Mouse (Mus musculus) urinary bladder, postnatal 14 days (tissue): Measurements from ENCODE around the gene Ccdc114.

Experiments used
- DNase-seq: peaks from one replicate; pipeline ENCODE4 v3.0.0; 2021; ENCODE audit warnings: low spot score

Gene Ccdc114

DNA sequence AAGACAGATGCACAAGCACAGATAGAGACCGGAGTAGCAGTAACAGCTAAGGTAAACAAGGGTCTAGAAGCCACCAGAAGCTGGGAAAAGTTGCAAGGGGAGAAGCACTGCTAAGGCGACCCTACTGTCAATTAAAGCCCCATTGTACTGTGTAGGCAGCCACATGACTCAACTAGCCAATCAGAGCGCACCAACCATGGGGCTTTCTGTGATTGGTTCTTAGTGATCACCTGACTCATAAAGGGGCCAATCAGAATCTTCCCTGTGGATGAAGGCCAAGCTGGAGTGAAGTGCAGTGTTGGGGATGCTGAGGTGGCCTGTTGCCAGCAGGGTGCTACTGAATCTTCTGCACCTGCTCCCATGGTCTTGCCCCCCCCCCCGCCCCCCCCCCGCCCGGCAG lies 63.0 kb downstream of the Ccdc114 start:
- DNase-seq = no peak

DNA sequence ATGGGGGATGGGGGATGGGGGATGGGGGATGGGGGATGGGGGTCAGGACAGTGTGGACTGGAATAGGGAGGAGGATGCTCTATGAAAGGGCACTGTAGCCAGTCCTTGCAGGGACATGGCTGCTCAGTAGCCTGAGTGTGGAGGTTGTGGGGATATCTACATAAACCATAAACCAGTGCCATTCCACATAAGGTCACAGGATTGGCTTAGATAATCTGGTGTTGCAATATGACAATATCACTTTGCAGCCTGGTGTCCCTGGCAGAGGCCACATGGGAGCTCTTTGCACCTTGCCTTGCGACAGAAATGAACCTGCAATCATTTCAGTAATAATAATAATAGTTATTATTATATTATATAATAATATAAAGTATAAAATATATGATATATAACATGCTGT lies 64.5 kb downstream of the Ccdc114 start:
- no peak for DNase-seq

DNA sequence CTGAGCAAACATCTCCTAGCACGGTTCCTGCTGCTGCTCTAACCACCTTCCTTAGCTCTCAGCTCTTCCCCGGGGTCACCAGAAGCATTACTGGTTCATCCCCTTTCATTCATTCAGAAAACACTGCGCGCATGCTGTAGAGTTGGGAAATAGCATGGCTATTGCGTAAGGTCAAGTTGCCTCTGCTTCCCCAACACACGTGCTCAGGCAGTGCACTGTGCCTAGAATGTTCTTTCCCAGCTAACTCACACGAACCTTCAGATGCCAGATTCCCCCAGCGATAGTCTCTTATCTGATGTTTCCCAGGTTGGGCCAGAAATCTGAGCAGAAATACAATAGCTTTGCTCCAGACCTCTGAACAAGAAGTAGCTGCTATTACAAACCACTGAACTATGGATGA lies 68.6 kb downstream of the Ccdc114 start:
- no peak for DNase-seq
